Mouse (Mus musculus) heart, embryonic 15.5 days (tissue): ENCODE results near the gene Hmgcll1. TPM values are rescaled to one million over a fixed set of nuclear protein-coding genes. Genes with fewer than 3 reads are reported as not detected.
"Not testable (repeated sequence)": the region's sequence is repeated elsewhere in the genome, so short reads cannot be mapped to it uniquely, and the experiment has no call there.

ENCODE experiments used
- ATAC-seq: fragments of 200-750 bp; cut with Nextera tagmentation; replicated peaks from 2 replicates; pipeline ENCODE4 v1.8.0; 2017; ENCODE audit warnings: low read depth, moderate TSS enrichment; ENCODE audit not compliant: insufficient number of reproducible peaks, insufficient read depth, low FRiP score
- H3K27ac ChIP-seq: fragments of 300-500 bp; sonication (generic); 2 replicates; pipeline ENCODE4 v1.5.1; 2015; ENCODE audit warnings: mild to moderate bottlenecking, inconsistent platforms
- H3K27me3 ChIP-seq: fragments of 300-500 bp; sonication (generic); 2 replicates; pipeline ENCODE4 v1.6.1; 2015; ENCODE audit warnings: inconsistent platforms
- H3K36me3 ChIP-seq: fragments of 300-500 bp; sonication (generic); 2 replicates; pipeline ENCODE4 v1.6.1; 2015; ENCODE audit warnings: mild to moderate bottlenecking, inconsistent platforms
- H3K4me1 ChIP-seq: fragments of 300-500 bp; sonication (generic); replicated peaks from 2 replicates; pipeline ENCODE4 v1.6.1; 2015; ENCODE audit warnings: inconsistent platforms
- H3K4me2 ChIP-seq: fragments of 300-500 bp; sonication (generic); 2 replicates; pipeline ENCODE4 v1.6.1; 2015; ENCODE audit warnings: inconsistent platforms, mild to moderate bottlenecking, moderate library complexity
- H3K4me3 ChIP-seq: fragments of 300-500 bp; sonication (generic); 2 replicates; pipeline ENCODE4 v1.5.1; 2015; ENCODE audit warnings: mild to moderate bottlenecking, inconsistent platforms
- H3K9ac ChIP-seq: fragments of 300-500 bp; sonication (generic); 2 replicates; pipeline ENCODE4 v1.6.1; 2015; ENCODE audit warnings: mild to moderate bottlenecking, inconsistent platforms
- H3K9me3 ChIP-seq: fragments of 300-500 bp; sonication (generic); replicated peaks from 2 replicates; pipeline ENCODE4 v1.6.1; 2016; ENCODE audit warnings: inconsistent platforms
- WGBS: fragments of 180-500 bp; shearing (Covaris S2); methylation state at CpG from one replicate; pipeline ENCODE4 v1.1.7; 2015; ENCODE audit warnings: mixed read lengths; 5-methylcytosine and 5-hydroxymethylcytosine counted together
- polyA plus RNA-seq: library from polyadenylated mRNA; unstranded; fragments of >200 nt; fragmentation: Nextera tagmentation; extraction: Ambion mirVana; gene quantifications from 2 replicates; pipeline ENCODE4 v1.2.1, GENCODE M21; 2015

Gene Hmgcll1
- polyA plus RNA-seq, 1 experiment from 2014 or later = 1.0 TPM

DNA sequence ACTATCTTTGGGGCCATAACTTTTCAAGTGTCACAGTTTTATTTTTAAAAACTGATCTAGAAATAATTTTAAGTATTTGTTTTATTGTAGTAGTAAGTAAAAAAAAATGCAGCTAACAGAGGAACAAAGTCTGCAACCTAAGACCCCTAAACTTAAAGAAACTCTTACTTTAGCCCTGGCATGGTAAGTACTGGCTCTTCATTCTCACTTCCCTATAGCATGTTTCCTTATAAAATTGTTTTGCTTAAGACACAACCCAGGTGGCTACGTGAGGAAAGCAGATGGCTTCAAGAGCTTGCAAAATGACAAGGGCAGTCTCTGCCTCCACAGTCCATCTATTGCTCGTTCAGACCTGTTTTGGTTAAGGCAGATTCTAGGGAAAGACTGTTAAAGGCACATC is 49.5 kb downstream of the Hmgcll1 start:
- Histone ChIP-seq H3K27ac (no peak overlapping the region), H3K9ac (no peak overlapping the region), H3K36me3 (no peaks in the 10 kb centered on the region), H3K4me3 (no peak overlapping the region), H3K4me1 (no peaks in the 10 kb centered on the region), H3K9me3 (no peaks in the 10 kb centered on the region), H3K4me2 (no peak overlapping the region), H3K27me3 (no peaks in the 10 kb centered on the region)
- WGBS = 58% methylated on average over 2 of the region's 2 CpGs
- no peak for ATAC-seq

- Histone ChIP-seq H3K4me3 (no peak overlapping the region), H3K4me2 (no peak overlapping the region), H3K27ac (no peak overlapping the region), H3K36me3 (no peaks in the 10 kb centered on the region), H3K27me3 (no peaks in the 10 kb centered on the region), H3K9me3 (no peaks in the 10 kb centered on the region), H3K9ac (no peak overlapping the region), H3K4me1 (no peaks in the 10 kb centered on the region)
- WGBS = 71% methylated on average over 2 of the region's 2 CpGs
- no peak for ATAC-seq
These were observed 76.9 kb downstream of the Hmgcll1 start for GRCm38 (mm10) chr9:76091561-76091960.

- Histone ChIP-seq H3K9me3 (no peaks in the 10 kb centered on the region), H3K36me3 (no peaks in the 10 kb centered on the region), H3K27me3 (no peaks in the 10 kb centered on the region), H3K4me1 (no peaks in the 10 kb centered on the region), H3K4me3 (no peak overlapping the region), H3K27ac (no peak overlapping the region), H3K9ac (no peak overlapping the region), H3K4me2 (no peak overlapping the region)
- no peak for ATAC-seq
- 81% methylated on average over 5 of the region's 5 CpGs for WGBS
These were observed 82.6 kb downstream of the Hmgcll1 start for GRCm38 (mm10) chr9:76097221-76097620.

GRCm38 (mm10) chr9:76099981-76100380 is 85.3 kb downstream of the Hmgcll1 start:
- Histone ChIP-seq H3K4me1 (no peaks in the 10 kb centered on the region), H3K4me3 (no peak overlapping the region), H3K27ac (no peak overlapping the region), H3K36me3 (no peaks in the 10 kb centered on the region), H3K9ac (no peak overlapping the region), H3K27me3 (no peaks in the 10 kb centered on the region), H3K4me2 (no peak overlapping the region), H3K9me3 (no peaks in the 10 kb centered on the region)
- no peak for ATAC-seq
- 69% methylated on average over 3 of the region's 3 CpGs for WGBS

DNA sequence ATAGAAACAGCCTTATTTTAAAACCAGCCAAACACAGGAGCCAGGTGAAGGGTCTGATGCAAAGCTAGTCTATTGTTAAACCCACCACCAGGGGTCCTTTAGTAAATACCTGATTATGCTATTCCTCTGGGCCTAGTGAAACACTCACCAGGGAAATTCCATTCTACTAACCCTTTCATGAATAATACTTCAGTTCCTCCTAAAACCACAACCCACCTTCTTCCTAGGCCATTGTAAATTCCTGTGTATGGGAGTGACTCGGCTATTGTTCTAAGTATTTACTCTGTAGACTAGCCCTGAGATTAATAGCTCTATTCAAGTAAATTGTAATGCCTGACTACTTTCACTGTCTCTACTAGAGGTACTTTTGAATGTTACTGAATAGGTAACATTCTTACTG is 89.8 kb downstream of the Hmgcll1 start:
- not testable (repeated sequence) for H3K36me3 ChIP-seq, ATAC-seq, H3K4me3 ChIP-seq, H3K4me1 ChIP-seq, H3K27ac ChIP-seq, H3K27me3 ChIP-seq, H3K9ac ChIP-seq, H3K9me3 ChIP-seq, H3K4me2 ChIP-seq
- 59% methylated on average over 1 of the region's 1 CpGs for WGBS

- WGBS = 80% methylated on average over 5 of the region's 5 CpGs
These were observed 90.2 kb downstream of the Hmgcll1 start for GRCm38 (mm10) chr9:76104846-76105245.

DNA sequence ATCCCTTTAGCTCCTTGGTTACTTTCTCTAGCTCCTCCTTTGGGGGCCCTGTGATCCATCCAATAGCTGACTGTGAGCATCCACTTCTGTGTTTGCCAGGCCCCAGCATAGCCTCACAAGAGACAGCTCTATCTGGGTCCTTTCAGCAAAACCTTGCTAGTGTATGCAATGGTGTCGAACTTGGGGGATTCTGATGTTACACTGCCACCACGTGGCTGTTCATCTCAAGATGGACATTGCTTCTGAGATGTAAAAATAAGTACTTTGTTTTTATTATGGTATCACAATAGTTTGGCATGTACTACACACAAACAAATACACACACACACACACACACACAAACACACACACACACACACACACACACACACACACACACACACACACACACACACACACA is 108.2 kb downstream of the Hmgcll1 start:
- H3K4me2 ChIP-seq, H3K4me3 ChIP-seq, H3K4me1 ChIP-seq, H3K27ac ChIP-seq, H3K27me3 ChIP-seq, ATAC-seq, H3K36me3 ChIP-seq, H3K9ac ChIP-seq, H3K9me3 ChIP-seq: not testable (repeated sequence)
- WGBS = 0% methylated on average over 2 of the region's 2 CpGs

More at GRCm38 (mm10) chr9:76104846-76105245, 90.2 kb downstream of the Hmgcll1 start:
- H3K9me3 ChIP-seq = no peaks in the 10 kb centered on the region
- no peaks in the 10 kb centered on the region for H3K36me3 ChIP-seq
- H3K4me3 ChIP-seq = no peak overlapping the region
- no peak overlapping the region for H3K9ac ChIP-seq
- H3K4me1 ChIP-seq = no peaks in the 10 kb centered on the region
- no peak overlapping the region for H3K27ac ChIP-seq
- no peak overlapping the region for H3K4me2 ChIP-seq
- ATAC-seq = no peak
- no peaks in the 10 kb centered on the region for H3K27me3 ChIP-seq

- Histone ChIP-seq H3K4me2 (no peak overlapping the region), H3K36me3 (no peaks in the 10 kb centered on the region), H3K4me1 (no peaks in the 10 kb centered on the region), H3K27ac (no peak overlapping the region), H3K27me3 (no peaks in the 10 kb centered on the region), H3K4me3 (no peak overlapping the region), H3K9me3 (no peaks in the 10 kb centered on the region), H3K9ac (no peak overlapping the region)
- WGBS = 60% methylated on average over 4 of the region's 4 CpGs
- ATAC-seq = no peak
These were observed 109.6 kb downstream of the Hmgcll1 start for GRCm38 (mm10) chr9:76124249-76124648.

GRCm38 (mm10) chr9:76129353-76129752 is 114.7 kb downstream of the Hmgcll1 start:
- Histone ChIP-seq H3K27ac (no peak overlapping the region), H3K4me3 (no peak overlapping the region), H3K4me1 (no peaks in the 10 kb centered on the region), H3K36me3 (no peaks in the 10 kb centered on the region), H3K9ac (no peak overlapping the region), H3K27me3 (no peaks in the 10 kb centered on the region), H3K4me2 (no peak overlapping the region), H3K9me3 (no peaks in the 10 kb centered on the region)
- ATAC-seq = no peak
- 71% methylated on average over 1 of the region's 1 CpGs for WGBS

DNA sequence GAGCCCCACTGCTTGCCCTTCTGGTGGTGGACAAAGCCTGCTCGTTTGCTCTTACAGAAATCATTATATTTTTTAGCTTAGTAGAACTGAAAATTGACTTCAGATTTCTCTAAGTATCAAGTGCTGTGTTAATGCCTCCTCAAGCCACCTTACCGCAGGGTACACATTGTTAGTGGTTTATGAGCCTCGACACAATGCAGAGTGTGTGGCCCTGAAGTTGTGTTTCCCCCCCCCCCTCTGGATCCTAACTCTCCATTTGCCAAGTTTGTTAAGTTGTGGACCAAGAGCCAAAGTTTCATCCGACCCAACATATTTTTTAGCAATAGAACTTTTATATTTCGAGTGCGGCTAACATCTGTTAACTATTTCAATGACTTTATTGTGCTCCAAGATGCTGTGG is 119.4 kb downstream of the Hmgcll1 start:
- no peak overlapping the region for H3K4me3 ChIP-seq
- H3K27me3 ChIP-seq = no peaks in the 10 kb centered on the region
- no peaks in the 10 kb centered on the region for H3K36me3 ChIP-seq
- H3K27ac ChIP-seq = no peak overlapping the region
- no peak for ATAC-seq
- 81% methylated on average over 6 of the region's 6 CpGs for WGBS
- no peak overlapping the region for H3K9ac ChIP-seq
- H3K4me2 ChIP-seq = no peak overlapping the region
- no peaks in the 10 kb centered on the region for H3K9me3 ChIP-seq
- H3K4me1 ChIP-seq = peaks cover 8% of the 10 kb centered on the region; the same call in 1 of the 2 replicates

DNA sequence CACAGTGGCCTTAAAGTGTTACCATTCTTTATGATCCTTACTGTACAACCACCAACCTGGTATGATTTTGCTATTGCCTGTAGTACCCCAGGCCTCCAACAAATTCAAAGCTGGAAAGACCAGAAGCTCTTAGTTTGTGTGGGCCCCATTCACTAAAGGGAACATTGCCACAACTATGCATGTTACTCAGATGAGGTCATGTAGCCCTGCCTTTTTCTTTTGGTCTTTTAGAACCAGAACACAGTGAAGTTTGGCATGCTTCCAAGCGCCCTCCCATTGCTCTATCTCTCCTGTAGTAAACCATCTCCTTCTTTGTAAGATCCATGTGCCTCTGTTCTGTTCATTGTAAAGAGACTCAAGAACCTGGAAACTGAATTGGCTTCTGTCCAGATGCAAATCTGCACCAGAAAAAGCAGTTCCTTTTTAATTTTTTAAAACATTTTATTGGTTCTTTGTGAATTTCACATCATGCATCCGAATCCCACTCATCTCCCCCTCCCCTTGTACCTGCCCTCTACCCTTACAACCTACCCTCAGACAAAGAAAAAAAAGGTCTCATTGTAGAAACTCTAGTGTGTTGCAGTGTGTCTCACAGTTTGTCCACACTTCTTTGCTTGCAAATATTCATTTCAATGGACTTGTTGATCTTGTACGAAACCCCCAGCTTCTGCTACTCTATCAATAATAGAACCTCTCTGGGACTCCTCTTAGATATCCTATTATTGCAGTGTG is 123.9 kb downstream of the Hmgcll1 start:
- H3K4me1 ChIP-seq = peaks cover 8% of the 10 kb centered on the region; the same call in 1 of the 2 replicates
- H3K4me3 ChIP-seq = no peak overlapping the region
- no peak for ATAC-seq
- no peaks in the 10 kb centered on the region for H3K36me3 ChIP-seq
- H3K9me3 ChIP-seq = no peaks in the 10 kb centered on the region
- no peak overlapping the region for H3K9ac ChIP-seq
- 74% methylated on average over 3 of the region's 3 CpGs for WGBS
- no peak overlapping the region for H3K4me2 ChIP-seq
- no peaks in the 10 kb centered on the region for H3K27me3 ChIP-seq
- no peak overlapping the region for H3K27ac ChIP-seq

DNA sequence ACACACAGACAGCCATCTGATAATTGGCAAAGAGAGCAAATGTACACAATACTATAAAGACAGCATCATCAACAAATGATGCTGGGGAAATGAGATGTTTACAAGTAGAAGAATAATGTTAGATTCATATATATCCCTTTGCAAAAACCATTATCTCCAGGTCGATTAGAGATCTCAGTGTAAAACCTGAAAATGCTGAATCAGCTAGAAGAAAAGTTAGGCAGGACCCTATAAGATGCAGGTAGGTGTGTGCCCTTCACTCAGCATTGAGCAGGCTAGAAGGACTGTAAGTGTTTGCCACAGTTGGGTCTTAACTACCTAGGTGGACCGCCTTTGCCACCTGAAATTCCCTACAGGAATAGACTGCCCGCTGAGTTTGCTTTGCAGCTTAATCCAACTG is 130.9 kb downstream of the Hmgcll1 start:
- no peak overlapping the region for H3K27ac ChIP-seq
- no peak overlapping the region for H3K4me3 ChIP-seq
- H3K36me3 ChIP-seq = no peaks in the 10 kb centered on the region
- H3K4me2 ChIP-seq = no peak overlapping the region
- no peak overlapping the region for H3K9ac ChIP-seq
- H3K4me1 ChIP-seq = no peaks in the 10 kb centered on the region
- ATAC-seq = no peak
- H3K27me3 ChIP-seq = no peaks in the 10 kb centered on the region
- WGBS = 61% methylated on average over 3 of the region's 3 CpGs
- H3K9me3 ChIP-seq = no peaks in the 10 kb centered on the region
